Mouse (Mus musculus): ENCODE measurements around the gene Efnb1. TPM values are rescaled to one million over a fixed set of nuclear protein-coding genes. Genes with fewer than 3 reads are reported as not detected.

Gene Efnb1
- polyA plus RNA-seq, 1 experiment from 2014 or later, result 18.3 TPM

GRCm38 (mm10) chrX:99151434-99151833 is 15.5 kb downstream of the Efnb1 start:
- no peak overlapping the region for H3K9ac ChIP-seq (ENCODE audit: low read length)
- no peak for ATAC-seq (ENCODE audit: low FRiP score, low TSS enrichment)
- DNase-seq (ENCODE audit: low spot score), result no peak
- H3K9me3 ChIP-seq (ENCODE audit: control insufficient read depth, low read length), result no peaks in the 10 kb centered on the region
- TF ChIP-seq CTCF (IDR thresholded peaks at IDR 0.05; ENCODE audit: low read depth) (no peak), EP300 (optimal IDR thresholded peaks at IDR 0.05) (no peak)
- H3K4me3 ChIP-seq (ENCODE audit: low read depth, low read length), result no peak overlapping the region
- no peaks in the 10 kb centered on the region for H3K27me3 ChIP-seq (ENCODE audit: control insufficient read depth, insufficient read depth, low read length)
- no peaks in the 10 kb centered on the region for H3K4me1 ChIP-seq (replicated peaks; ENCODE audit: control insufficient read depth, insufficient read depth)
- H3K36me3 ChIP-seq (ENCODE audit: control insufficient read depth, insufficient read depth, low read length), result 0 out of 2 replicates have a peak, but pooled peaks cover 2% of the 10 kb centered on the region
- WGBS, result 63% methylated on average over 2 of the region's 4 CpGs
- no peak overlapping the region for H3K27ac ChIP-seq (replicated peaks)
- H3K4me2 ChIP-seq (replicated peaks; ENCODE audit: low read depth), result no peak overlapping the region

- TF ChIP-seq CTCF (IDR thresholded peaks at IDR 0.05; ENCODE audit: low read depth) (no peak), EP300 (optimal IDR thresholded peaks at IDR 0.05) (no peak)
- ATAC-seq (ENCODE audit: low FRiP score, low TSS enrichment), result no peak
- 47% methylated on average over 3 of the region's 3 CpGs for WGBS
Observed at GRCm38 (mm10) chrX:99152141-99152540, 16.2 kb downstream of the Efnb1 start.

GRCm38 (mm10) chrX:99152566-99153265 is 16.8 kb downstream of the Efnb1 start:
- ATAC-seq (ENCODE audit: low FRiP score, low TSS enrichment), result no peak
- H3K4me1 ChIP-seq (replicated peaks; ENCODE audit: control insufficient read depth, insufficient read depth), result no peaks in the 10 kb centered on the region

More at GRCm38 (mm10) chrX:99152141-99152540, 16.2 kb downstream of the Efnb1 start:
- H3K9me3 ChIP-seq (ENCODE audit: control insufficient read depth, low read length), result no peaks in the 10 kb centered on the region
- H3K9ac ChIP-seq (ENCODE audit: low read length), result no peak overlapping the region
- H3K4me2 ChIP-seq (replicated peaks; ENCODE audit: low read depth), result no peak overlapping the region
- no peak for DNase-seq (ENCODE audit: low spot score)
- H3K36me3 ChIP-seq (ENCODE audit: control insufficient read depth, insufficient read depth, low read length), result no peaks in the 10 kb centered on the region
- no peaks in the 10 kb centered on the region for H3K27me3 ChIP-seq (ENCODE audit: control insufficient read depth, insufficient read depth, low read length)
- H3K4me1 ChIP-seq (replicated peaks; ENCODE audit: control insufficient read depth, insufficient read depth), result no peaks in the 10 kb centered on the region
- H3K4me3 ChIP-seq (ENCODE audit: low read depth, low read length), result no peak overlapping the region
- H3K27ac ChIP-seq (replicated peaks), result no peak overlapping the region

GRCm38 (mm10) chrX:99153266-99153646 is 17.3 kb downstream of the Efnb1 start:
- no peak overlapping the region for H3K27ac ChIP-seq (replicated peaks)

More at GRCm38 (mm10) chrX:99152566-99153265, 16.8 kb downstream of the Efnb1 start:
- H3K4me2 ChIP-seq (replicated peaks; ENCODE audit: low read depth), result no peak overlapping the region
- H3K9me3 ChIP-seq (ENCODE audit: control insufficient read depth, low read length), result no peaks in the 10 kb centered on the region
- H3K4me3 ChIP-seq (ENCODE audit: low read depth, low read length), result no peak overlapping the region
- no peaks in the 10 kb centered on the region for H3K36me3 ChIP-seq (ENCODE audit: control insufficient read depth, insufficient read depth, low read length)
- no peak overlapping the region for H3K27ac ChIP-seq (replicated peaks)
- whole genome bisulfite sequencing, result 43% methylated on average over 9 of the region's 9 CpGs
- no peak for DNase-seq (ENCODE audit: low spot score)
- no peak for TF ChIP-seq EP300 (optimal IDR thresholded peaks at IDR 0.05)
- no peak for TF ChIP-seq CTCF (IDR thresholded peaks at IDR 0.05; ENCODE audit: low read depth)
- no peaks in the 10 kb centered on the region for H3K27me3 ChIP-seq (ENCODE audit: control insufficient read depth, insufficient read depth, low read length)
- no peak overlapping the region for H3K9ac ChIP-seq (ENCODE audit: low read length)

GRCm38 (mm10) chrX:99154358-99154757 is 18.4 kb downstream of the Efnb1 start:
- TF ChIP-seq CTCF (IDR thresholded peaks at IDR 0.05; ENCODE audit: low read depth) (no peak), EP300 (optimal IDR thresholded peaks at IDR 0.05) (no peak)
- H3K27ac ChIP-seq (replicated peaks), result no peak overlapping the region

More at GRCm38 (mm10) chrX:99153266-99153646, 17.3 kb downstream of the Efnb1 start:
- H3K4me3 ChIP-seq (ENCODE audit: low read depth, low read length), result no peak overlapping the region
- DNase-seq (ENCODE audit: low spot score), result no peak
- H3K4me2 ChIP-seq (replicated peaks; ENCODE audit: low read depth), result no peak overlapping the region
- ATAC-seq (ENCODE audit: low FRiP score, low TSS enrichment), result no peak
- TF ChIP-seq EP300 (optimal IDR thresholded peaks at IDR 0.05) (no peak), CTCF (IDR thresholded peaks at IDR 0.05; ENCODE audit: low read depth) (no peak)
- H3K4me1 ChIP-seq (replicated peaks; ENCODE audit: control insufficient read depth, insufficient read depth), result no peaks in the 10 kb centered on the region
- H3K9me3 ChIP-seq (ENCODE audit: control insufficient read depth, low read length), result no peaks in the 10 kb centered on the region
- H3K9ac ChIP-seq (ENCODE audit: low read length), result no peak overlapping the region
- H3K27me3 ChIP-seq (ENCODE audit: control insufficient read depth, insufficient read depth, low read length), result no peaks in the 10 kb centered on the region
- no peaks in the 10 kb centered on the region for H3K36me3 ChIP-seq (ENCODE audit: control insufficient read depth, insufficient read depth, low read length)
- WGBS, result 36% methylated on average over 3 of the region's 3 CpGs

GRCm38 (mm10) chrX:99159020-99159419 is 23.1 kb downstream of the Efnb1 start:
- Histone ChIP-seq H3K27ac (replicated peaks) (no peak overlapping the region), H3K4me1 (replicated peaks; ENCODE audit: control insufficient read depth, insufficient read depth) (no peaks in the 10 kb centered on the region), H3K4me3 (ENCODE audit: low read depth, low read length) (no peak overlapping the region), H3K27me3 (ENCODE audit: control insufficient read depth, insufficient read depth, low read length) (no peaks in the 10 kb centered on the region), H3K36me3 (ENCODE audit: control insufficient read depth, insufficient read depth, low read length) (no peaks in the 10 kb centered on the region), H3K4me2 (replicated peaks; ENCODE audit: low read depth) (no peak overlapping the region), H3K9ac (ENCODE audit: low read length) (no peak overlapping the region), H3K9me3 (ENCODE audit: control insufficient read depth, low read length) (no peaks in the 10 kb centered on the region)
- 71% methylated on average over 8 of the region's 8 CpGs for WGBS
- ATAC-seq (ENCODE audit: low FRiP score, low TSS enrichment), result no peak
- no peak for TF ChIP-seq CTCF (IDR thresholded peaks at IDR 0.05; ENCODE audit: low read depth)
- no peak for TF ChIP-seq EP300 (optimal IDR thresholded peaks at IDR 0.05)
- no peak for DNase-seq (ENCODE audit: low spot score)

More at GRCm38 (mm10) chrX:99154358-99154757, 18.4 kb downstream of the Efnb1 start:
- H3K4me2 ChIP-seq (replicated peaks; ENCODE audit: low read depth), result no peak overlapping the region
- ATAC-seq (ENCODE audit: low FRiP score, low TSS enrichment), result no peak
- H3K27me3 ChIP-seq (ENCODE audit: control insufficient read depth, insufficient read depth, low read length), result no peaks in the 10 kb centered on the region
- no peak for DNase-seq (ENCODE audit: low spot score)
- no peaks in the 10 kb centered on the region for H3K36me3 ChIP-seq (ENCODE audit: control insufficient read depth, insufficient read depth, low read length)
- H3K4me3 ChIP-seq (ENCODE audit: low read depth, low read length), result no peak overlapping the region
- H3K9ac ChIP-seq (ENCODE audit: low read length), result no peak overlapping the region
- 77% methylated on average over 5 of the region's 5 CpGs for WGBS
- H3K4me1 ChIP-seq (replicated peaks; ENCODE audit: control insufficient read depth, insufficient read depth), result no peaks in the 10 kb centered on the region
- no peaks in the 10 kb centered on the region for H3K9me3 ChIP-seq (ENCODE audit: control insufficient read depth, low read length)
